Mouse (Mus musculus) erythroid progenitor cell, adult 5-6 weeks (primary cell): ENCODE measurements around the gene Lrriq4. TPM values are rescaled to one million over a fixed set of nuclear protein-coding genes. Genes with fewer than 3 reads are reported as not detected.
"Not testable (repeated sequence)": the region's sequence is repeated elsewhere in the genome, so short reads cannot be mapped to it uniquely, and the experiment has no call there.

Experiments
- ATAC-seq: replicated peaks from 2 replicates; pipeline ENCODE4 v1.8.0; 2016; ENCODE audit warnings: moderate number of reproducible peaks, mild to moderate bottlenecking, moderate TSS enrichment, inconsistent platforms; ENCODE audit not compliant: poor library complexity, low FRiP score, severe bottlenecking
- total RNA-seq, 2 experiments: library from RNA; stranded (forward) in 1 of 2; stranded (reverse) in 1 of 2; fragments of 150-400 nt in 1 of 2; fragments of 186-747, 209-891 nt in 1 of 2; gene quantifications; 2 replicates each; pipeline versions ENCODE4 v1.2.3 to v1.2.4; 2015 to 2017; ENCODE audit warnings: low replicate concordance in 2 of 2

The Lrriq4 gene
- total RNA-seq, 2 experiments from 2014 or later = not detected

DNA sequence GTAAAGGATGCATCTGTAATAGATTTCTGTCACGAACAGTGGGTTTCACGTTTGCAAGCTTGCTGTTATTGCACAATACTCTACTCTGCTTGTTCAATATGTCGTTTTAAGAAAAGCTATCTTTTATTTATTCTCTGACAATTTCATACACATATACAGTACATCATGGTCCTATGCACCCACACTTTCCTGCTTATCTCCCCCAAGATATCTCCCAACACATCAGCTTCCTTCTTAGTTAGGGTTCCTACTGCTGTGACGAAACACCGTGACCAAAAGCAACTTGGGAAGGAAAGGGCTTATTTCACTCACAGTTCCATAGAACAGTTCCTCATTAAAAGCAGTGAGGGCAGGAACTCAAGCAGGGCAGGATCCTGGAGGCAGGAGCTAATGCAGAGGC is 11.6 kb downstream of the Lrriq4 start:
- ATAC-seq = no peak

DNA sequence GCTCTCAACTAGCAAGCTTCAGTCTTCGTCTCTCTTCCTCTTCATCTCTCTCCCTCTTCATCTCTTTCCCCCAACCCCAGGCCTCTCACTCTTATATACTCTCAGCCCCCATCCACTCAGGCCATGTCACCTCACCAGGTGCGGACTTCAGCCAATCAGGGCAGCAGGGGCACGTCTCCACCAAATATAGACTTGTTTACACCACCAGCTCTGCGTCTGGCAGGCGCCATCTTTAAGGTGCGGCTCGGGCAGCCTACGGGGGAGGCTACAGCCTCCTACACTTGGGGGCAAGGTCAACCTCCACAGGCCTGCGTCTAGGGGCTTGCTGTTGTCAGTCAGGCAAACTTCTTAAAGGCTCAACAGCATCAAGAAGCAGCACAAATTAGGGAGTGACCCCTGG is 14.2 kb downstream of the Lrriq4 start:
- ATAC-seq = no peak

DNA sequence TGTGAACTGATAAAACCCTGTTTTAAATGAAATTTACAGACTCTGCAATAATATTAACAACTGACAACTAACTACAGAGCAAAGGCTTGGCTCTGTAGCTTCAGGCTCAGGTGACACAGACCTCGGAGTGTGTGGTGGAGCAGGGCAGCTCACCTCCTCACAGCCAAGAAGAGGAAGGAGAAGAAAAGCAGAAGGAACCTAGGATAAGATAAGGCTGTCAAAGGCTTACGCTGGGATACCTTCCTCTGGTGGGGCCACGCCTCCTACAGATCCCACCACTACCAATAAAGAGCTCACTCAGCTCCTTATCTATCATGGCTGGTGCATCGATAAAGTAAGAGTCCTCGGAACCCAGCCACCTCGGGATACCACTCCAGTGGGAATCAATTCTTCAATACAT is 38.9 kb downstream of the Lrriq4 start:
- no peak for ATAC-seq

DNA sequence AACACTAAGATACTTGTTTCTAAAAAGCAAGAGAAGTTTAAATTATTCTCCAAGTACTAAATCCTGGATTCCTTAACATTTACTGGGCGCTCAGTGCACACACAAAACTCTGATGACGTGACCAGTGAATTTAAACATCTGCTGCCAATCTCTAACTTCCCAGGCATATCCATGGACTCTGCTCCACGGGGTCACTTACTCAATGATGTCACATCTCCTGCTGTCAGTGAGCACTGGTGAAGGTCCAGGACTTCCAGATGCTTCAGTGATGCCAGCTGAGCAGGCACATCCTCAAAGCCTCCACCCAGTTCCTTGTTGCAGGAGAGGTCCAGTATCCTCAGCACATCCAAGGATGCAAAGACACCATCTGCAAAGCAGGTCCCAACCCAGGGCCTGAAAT is 42.9 kb downstream of the Lrriq4 start:
- ATAC-seq = no peak

DNA sequence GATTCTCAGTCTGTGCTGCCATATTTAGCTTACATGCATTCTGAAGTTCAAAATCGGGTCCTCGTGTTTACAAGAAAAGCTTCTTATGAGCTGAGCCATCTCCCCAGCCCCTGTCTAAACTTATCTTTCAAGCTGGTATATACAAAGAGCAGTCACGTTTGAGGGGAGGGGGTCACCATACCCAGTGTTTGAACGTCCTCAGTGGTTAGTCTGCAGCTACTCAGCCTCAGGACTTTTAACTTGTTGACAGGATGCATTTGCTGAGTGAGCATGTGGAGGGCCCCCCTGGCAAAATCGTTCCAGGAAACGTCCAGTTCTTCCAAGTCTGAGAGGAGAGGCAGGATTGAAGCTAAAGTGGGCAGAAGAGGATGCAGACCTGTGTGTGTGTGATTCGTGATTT is 46.7 kb downstream of the Lrriq4 start:
- no peak for ATAC-seq

DNA sequence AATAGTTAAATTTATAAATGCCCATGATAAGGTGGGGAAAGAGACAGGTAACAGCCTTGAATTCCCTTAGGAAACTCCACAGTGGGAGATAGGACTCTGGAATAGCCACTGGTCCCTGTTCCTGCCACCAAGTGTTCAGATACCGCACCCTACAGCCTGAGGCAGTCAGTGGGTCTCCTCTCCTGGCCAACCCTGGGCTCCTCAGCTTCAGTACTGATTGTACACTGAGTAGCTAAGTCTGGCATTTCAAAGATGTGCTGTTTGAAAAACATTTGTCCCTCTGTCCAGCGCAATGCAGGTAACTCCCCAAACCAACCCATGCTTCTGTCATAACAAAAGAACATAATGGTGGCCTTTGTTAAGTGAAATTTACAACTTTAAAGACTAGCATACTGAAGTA is 51.4 kb downstream of the Lrriq4 start:
- no peak for ATAC-seq

DNA sequence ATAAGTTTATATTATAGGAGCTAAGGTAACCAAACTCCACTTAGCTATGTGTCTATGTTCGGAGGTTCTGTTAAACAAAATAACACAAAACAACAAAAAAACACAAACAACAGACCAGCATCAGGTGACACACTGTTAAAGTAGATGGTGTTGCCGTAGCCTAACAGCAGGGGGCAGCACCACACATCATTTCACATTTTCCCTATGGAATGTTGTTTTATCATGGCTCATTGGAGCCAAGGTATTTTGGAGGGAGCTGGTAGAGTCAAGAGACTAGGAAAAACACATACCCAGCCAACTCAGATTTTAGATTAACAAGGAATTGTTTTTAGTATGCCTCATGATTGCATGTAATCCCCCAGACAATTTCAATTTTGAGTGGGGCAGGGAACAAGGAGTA is 52.0 kb downstream of the Lrriq4 start:
- peak; percentile 75 for ATAC-seq

DNA sequence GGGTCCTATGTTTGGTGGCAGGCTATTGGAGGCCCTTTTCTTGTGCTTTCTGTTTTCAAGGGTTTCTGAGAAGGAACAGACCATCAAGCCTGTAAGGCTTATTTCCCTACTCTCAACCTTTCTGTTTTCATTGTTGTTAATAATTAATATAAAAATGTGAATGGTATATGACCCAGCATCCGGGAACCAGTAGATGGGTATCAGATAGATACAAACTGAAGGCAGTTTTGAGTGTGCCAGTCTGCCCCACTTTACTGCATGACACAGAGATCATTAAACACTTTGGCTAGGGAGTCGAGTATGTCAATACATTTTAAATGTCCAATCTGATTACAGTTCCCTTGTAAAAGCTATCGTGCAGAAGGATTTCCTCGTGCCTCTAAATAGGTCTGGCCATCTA is 53.6 kb downstream of the Lrriq4 start:
- ATAC-seq = no peak

DNA sequence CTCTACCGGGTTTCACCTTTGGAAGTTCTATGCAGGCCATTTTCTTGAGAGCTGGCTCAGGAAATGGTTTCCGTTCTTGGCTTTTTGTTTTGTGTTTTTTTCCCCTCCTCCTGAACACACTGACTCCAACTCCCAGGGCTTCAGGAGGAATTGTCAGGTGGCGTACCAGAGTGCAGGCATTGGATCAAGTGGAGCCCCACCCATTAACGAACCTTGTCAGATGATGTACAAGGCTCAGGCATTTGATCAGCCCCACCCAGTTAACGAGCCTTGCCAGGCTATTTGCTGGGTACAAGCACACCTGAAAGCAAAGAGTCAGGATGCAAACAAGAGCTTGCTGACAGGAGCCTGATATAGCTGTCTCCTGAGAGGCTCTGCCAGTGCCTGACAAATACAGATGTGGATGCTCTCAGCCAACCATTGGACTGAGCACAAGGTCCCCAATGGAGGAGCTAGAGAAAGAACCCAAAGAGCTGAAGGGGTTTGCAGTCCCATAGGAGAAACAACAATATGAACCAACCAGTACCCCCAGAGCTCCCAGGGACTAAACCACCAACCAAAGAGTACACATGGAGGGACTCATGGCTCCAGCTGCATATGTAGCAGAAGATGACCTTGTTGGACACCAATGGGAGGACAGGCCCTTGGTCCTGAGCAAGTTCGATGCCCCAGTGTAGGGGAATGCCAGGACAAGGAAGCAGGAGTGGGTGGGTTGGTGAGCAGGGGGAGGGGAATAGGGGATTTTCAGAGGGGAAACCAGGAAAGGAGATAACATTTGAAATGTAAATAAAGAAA is 55.6 kb downstream of the Lrriq4 start, which contains the start of gene Lrrc31:
Gene Lrrc31, minus strand, starts transcription at position 133 of the 795 bp plus-strand sequence.
- not testable (repeated sequence) for ATAC-seq

DNA sequence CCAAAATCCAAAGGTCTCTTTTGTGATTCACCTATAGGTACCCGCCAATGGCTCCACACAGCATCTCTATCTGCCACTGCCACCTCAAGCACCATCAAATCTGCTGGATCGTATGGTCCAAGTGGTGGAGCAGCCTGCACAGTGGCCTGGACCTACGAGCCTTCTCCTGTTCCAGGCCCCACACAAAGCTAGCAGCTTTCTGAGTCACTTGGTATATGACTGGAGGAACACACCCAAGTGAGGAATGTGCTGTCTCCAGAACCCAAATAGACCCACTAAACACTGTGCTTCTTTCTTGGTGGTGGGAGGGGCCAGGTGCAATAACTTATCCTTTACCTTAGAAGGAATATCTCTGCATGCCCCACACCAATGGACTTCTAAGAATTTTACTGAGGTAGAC is 61.7 kb downstream of the Lrriq4 start:
- ATAC-seq = no peak

DNA sequence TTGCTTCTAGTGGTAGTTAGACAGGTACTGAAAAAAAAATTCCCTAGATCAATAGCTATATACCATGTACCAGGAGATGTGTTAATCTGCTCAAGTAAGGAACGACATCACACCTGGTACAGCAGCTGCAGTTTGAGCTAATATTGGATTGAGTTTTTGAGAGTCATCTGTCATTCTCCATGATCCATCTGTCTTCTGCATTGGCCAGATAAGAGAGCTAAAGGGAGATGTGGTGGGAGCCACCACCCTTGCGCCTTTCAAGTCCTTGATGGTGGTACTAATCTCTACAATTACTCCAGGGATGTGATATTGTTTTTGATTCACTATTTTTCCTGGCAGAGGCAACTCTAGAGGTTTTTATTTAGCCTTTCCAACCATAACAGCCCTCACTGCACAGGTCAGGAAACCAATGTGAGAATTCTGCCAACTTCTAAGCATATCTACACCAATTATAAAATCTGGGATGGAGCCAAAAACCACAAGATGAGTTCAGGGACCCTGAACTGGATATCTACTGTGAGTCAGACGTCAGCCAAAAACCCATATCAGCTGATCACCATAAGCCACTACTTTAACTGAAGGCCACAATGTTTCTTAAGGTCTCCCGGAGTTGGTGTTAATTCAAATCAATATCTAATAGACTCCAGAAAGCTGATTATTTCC is 62.4 kb downstream of the Lrriq4 start:
- ATAC-seq = peak; percentile 76

DNA sequence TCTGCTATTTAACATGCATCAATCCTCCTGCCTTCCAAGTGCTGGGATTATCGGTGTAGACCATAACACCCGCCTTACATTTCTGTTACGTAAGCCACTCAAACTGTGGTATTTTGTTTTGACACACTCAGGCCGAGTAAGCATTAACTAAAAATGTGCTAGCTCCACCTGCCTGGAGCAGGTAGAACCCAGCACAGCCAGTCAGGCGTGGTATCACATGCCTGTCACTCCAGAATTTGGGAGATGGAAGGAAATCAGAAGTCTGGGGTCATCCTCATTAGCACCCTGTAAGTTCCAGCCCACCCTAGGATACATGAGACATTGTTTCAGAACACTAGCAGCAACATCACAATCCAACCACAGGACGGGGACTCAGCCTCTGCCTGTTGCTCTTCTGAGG is 65.9 kb downstream of the Lrriq4 start:
- ATAC-seq = no peak

DNA sequence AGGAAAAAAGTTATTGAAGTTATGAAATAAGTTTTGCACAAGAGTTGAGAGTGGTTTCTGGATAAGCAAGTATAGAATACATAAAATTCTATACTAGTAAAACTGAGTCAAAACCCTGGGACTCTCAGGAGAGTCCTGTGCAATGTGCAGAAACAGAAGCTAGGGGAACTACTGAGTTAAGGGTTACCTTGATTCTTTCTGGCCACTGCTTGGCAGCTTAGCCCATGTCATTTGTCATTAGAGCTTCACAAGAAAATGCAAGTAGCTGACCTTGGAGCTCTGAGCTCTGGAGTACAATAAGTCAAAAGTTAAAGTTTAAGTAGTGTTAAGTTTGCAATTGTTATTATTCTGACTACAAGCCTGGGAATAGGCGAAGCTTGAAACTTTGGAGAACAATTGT is 69.0 kb downstream of the Lrriq4 start:
- no peak for ATAC-seq

DNA sequence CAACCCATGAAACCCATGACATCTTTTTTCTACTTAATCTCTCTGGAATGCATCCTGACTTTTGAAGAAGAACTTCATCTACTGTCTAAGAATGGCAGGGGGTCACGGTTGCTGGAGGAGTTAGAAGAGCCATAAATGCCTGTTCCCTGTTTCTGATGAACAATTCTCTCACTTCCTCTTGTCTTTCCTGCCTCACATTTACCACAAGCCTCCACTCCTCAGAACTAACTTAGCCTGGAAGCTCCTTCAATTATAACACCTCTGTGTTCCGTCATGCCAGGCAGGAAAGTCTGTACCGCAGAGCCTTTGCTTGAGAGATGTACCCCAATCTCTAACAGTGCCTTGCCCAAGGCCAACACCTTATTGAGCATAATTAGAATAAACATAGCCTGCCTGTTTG is 74.3 kb downstream of the Lrriq4 start:
- no peak for ATAC-seq

Other genes with a start within 250 kb of the Lrriq4 start
- not detected in 2 replicates for gene Mecom, start 96.5 kb upstream of the Lrriq4 start, total RNA-seq (2015; ENCODE audit: low replicate concordance)
- 0.64 and 0.68 TPM in 2 replicates for gene Mecom, start 96.5 kb upstream of the Lrriq4 start, total RNA-seq (2017; ENCODE audit: low replicate concordance)
- not detected in 2 replicates for gene Actrt3, start 44.6 kb upstream of the Lrriq4 start, total RNA-seq (2015; ENCODE audit: low replicate concordance)
- gene Actrt3, start 44.6 kb upstream of the Lrriq4 start, total RNA-seq (2017; ENCODE audit: low replicate concordance) = not detected in 2 replicates
- gene Mynn, start 42.4 kb upstream of the Lrriq4 start, total RNA-seq (2015; ENCODE audit: low replicate concordance) = 14.1 and 32.3 TPM in 2 replicates
- 22.8 and 24.0 TPM in 2 replicates for gene Mynn, start 42.4 kb upstream of the Lrriq4 start, total RNA-seq (2017; ENCODE audit: low replicate concordance)
- gene Lrrc34, start 3.4 kb downstream of the Lrriq4 start, total RNA-seq (2015; ENCODE audit: low replicate concordance) = not detected in 2 replicates
- gene Lrrc34, start 3.4 kb downstream of the Lrriq4 start, total RNA-seq (2017; ENCODE audit: low replicate concordance) = not detected in 2 replicates
- gene Lrrc31, start 55.3 kb downstream of the Lrriq4 start, total RNA-seq (2015; ENCODE audit: low replicate concordance) = not detected in 2 replicates
- gene Lrrc31, start 55.3 kb downstream of the Lrriq4 start, total RNA-seq (2017; ENCODE audit: low replicate concordance) = not detected in 2 replicates
- gene Samd7, start 101.8 kb downstream of the Lrriq4 start, total RNA-seq (2015; ENCODE audit: low replicate concordance) = 0.42 TPM in 1 of 2 replicates, not detected in the other
- gene Samd7, start 101.8 kb downstream of the Lrriq4 start, total RNA-seq (2017; ENCODE audit: low replicate concordance) = not detected in 2 replicates
- gene Sec62, start 148.4 kb downstream of the Lrriq4 start, total RNA-seq (2015; ENCODE audit: low replicate concordance) = 93.0 and 140 TPM in 2 replicates
- 174 and 189 TPM in 2 replicates for gene Sec62, start 148.4 kb downstream of the Lrriq4 start, total RNA-seq (2017; ENCODE audit: low replicate concordance)
- gene Gpr160, start 211.4 kb downstream of the Lrriq4 start, total RNA-seq (2015; ENCODE audit: low replicate concordance) = 10.5 and 16.8 TPM in 2 replicates
- 6.4 and 14.8 TPM in 2 replicates for gene Gpr160, start 211.4 kb downstream of the Lrriq4 start, total RNA-seq (2017; ENCODE audit: low replicate concordance)